Mouse (Mus musculus): ENCODE data around the gene Zbtb20.

Gene Zbtb20

DNA sequence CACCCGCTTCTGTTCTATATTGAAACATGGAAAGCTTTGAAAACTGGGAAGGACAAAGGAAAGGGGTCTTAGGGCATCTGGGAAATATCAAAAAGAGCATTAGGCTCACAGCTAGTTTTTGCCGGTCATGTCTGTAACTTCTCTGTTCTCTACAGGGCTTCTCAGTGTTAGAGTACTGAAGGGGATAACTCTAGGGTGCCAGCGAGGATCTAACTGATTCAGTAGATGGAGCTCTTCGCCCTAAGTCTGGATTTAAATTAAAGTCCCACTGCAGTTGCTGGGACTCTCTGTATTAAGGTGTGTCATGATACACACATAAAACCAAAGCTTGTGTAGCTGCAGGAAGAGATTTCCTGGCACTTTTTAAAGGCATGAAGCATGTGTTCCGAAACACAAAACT, 634.8 kb downstream of the Zbtb20 start:
- DNase-seq (ENCODE audit: low spot score) = no peak

DNA sequence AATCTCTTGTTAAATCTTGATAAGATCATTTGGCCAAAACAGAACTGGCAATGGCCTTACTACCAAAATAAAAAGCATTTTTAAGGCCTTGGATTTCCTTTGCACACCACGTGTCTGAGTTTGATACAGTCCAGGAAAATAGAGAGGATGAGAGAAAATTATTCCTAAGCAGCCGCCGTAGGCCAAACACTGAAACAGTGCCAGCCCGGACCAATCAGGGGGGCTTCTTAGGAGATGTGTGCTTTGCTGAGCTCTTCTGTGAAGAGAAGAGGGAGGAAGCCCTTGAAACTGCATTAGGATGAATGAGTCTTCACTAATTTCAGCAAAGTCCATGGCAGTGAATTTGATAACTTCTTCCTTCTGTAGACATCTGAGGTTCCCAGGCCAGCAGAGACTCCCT, 635.9 kb downstream of the Zbtb20 start:
- no peak for DNase-seq (ENCODE audit: low spot score)

DNA sequence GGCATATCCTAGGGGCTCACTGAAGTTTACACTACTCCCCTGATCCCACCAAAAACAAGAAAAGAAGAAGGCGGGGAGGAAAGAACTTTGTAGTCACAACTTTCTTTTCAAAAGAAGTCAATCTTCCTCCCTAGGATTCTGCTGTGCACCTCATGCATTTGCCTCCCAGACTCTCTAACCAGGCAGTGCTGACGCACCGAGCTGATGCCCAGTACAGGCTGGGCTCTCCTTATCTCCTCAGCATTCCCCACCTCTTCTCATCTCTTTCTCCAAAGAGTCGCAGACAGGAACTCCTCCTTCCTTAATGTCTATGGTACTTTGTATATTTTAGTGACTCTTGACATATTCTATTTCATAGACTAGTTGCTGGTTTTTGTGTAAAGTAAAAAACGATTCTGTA, 638.3 kb downstream of the Zbtb20 start:
- DNase-seq (ENCODE audit: low spot score) = no peak

DNA sequence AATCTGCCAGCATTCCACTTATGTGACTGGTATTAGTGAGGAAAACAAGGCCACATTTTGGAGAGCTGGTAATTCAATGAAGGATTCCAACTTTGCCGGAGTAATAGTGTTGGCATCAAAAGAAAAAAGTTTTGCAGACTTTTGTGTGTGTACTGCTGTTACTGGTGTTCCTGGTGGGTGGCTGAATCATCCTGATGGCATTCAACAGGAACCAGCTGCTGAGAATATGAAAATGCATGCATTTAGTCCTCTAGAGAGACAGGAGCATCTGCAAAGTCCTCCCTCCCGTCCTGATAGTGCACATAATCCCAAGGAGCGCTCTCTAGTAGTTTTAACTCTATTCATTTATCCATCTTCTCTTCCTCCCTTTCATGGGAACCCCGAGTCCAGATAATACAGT, 639.9 kb downstream of the Zbtb20 start:
- DNase-seq (ENCODE audit: low spot score) = no peak

DNA sequence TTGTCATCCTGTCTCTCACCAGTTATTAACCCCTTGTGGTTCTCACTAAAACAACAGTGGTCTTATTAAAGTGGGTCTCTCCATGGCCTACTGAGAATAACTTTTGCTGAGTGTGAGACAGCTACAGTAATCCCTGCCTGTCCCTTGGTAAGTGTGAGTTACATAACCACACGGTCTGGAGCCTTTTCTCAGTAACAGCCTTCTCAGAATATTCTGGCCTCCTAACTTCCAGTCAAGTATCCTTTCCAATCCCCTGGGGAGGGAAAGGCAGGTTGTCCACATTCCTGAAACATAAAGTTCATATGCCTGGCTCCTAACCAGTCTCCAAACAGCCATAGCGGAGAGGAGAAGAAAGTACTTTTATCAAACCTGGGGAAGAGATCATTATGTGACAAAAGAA, 644.6 kb downstream of the Zbtb20 start:
- no peak for DNase-seq (ENCODE audit: low spot score)

DNA sequence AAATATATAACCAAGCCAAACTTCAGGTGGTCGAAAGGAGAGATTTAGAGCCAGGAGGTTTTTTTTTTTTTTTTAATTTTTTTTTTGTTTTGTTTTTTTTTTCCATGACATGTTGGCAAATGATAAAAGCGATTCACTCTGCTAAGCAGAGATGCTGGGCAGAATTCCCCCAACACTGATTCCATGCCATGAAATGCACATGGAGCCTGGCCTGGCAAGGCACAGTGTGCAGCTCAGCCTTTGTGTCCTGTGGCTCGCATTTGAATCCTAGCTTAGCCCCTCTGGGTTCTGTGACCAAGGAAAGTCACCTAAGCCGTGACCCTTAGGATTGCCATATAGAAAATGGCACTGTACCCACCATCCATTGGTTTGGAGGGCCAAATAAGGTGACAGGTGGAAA, 646.8 kb downstream of the Zbtb20 start:
- DNase-seq (ENCODE audit: low spot score) = no peak

DNA sequence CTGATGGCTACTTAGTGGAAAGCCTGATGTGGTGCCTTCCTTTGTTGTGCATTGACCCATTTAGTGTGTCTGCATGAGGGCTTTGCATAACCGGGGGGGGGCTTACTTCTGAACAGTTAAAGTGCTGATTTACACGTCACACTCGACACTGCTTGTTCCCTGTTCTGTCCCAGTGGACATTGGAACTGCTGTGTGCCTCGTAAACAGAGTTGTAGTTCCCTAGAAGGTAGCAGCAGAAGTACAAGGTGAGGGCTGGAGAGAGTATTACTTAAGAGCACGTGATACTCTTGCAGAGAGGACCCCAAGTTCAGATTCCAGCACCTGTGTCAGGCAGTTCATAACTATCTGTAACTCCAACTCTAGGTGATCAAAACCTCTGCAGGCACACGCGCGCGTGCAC, 648.5 kb downstream of the Zbtb20 start:
- DNase-seq (ENCODE audit: low spot score) = no peak

DNA sequence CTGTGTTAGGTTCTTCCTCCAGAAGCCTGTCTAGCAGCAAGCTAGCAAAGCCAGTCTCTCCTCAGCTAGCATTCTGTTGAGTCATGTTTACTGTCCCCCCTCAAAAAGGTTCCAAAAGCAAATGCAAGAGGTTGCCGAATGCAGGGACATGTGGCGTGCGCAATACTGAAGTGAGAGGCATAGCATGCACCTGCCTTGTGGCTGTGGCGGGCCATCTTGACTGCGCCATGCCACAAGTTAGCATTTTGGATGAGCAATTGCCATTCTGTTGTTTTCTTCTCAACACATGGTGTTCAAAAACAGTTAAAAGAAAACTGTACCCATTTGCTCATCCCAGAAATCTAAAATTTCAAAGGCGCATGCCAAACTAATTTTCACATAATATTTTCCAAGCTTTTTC, 649.9 kb downstream of the Zbtb20 start:
- no peak for DNase-seq (ENCODE audit: low spot score)

DNA sequence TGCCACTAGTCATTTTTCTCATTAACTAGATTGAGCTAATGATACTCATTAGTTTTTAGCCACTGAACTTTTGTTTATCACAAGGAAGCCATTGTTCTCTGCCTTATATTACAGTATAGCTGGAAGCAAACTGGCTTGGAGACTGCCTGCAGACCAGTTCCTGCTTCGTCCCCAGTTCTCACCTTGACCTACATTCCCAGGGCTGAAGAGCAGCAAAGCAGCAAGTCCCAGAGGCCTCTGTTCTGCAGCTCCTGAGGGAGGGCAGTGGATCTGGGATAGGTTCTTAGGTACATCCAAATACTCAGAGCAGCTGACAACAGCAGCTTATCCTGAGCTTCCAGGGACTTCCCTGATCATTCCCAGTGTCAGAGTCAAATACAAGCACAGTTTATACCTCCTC, 652.6 kb downstream of the Zbtb20 start:
- DNase-seq (ENCODE audit: low spot score) = no peak

DNA sequence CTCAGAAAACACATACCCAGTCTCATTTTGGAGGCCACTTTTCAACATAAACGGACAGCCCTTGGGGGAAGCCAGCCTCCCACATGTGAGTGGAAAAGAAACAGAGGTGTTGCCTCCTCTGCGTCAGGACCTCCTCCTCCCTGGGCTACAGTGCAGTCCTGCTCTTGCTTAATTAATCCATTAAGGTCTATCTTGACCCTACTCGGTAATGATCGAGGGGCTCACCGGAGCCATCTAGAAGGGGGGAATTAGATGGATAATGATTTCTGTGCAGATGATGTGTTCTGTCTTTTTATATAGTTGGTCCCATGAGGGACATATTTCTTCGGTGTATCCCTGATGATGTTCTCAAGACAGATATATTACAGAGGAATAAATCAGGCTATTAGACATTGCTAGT, 655.6 kb downstream of the Zbtb20 start:
- DNase-seq (ENCODE audit: low spot score) = no peak

DNA sequence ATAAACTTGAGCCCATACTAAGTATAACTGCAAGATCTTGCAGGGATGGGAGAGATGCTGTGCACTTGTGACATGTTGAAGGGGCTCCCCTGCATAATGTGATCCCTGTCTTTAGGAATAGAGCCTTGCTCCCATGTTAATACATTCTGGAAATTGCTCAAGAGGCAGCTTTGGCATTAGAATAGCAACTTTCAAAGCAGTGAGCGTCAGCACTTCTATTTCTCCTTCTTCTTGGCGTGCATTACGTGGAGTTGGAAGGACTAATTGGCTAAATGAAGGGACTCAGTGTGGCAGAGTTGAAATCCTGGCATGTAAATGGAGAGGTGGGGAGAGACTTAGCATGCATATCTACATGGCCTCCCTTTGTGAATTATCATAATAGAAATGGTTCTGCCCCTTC, 658.4 kb downstream of the Zbtb20 start:
- DNase-seq (ENCODE audit: low spot score) = no peak

DNA sequence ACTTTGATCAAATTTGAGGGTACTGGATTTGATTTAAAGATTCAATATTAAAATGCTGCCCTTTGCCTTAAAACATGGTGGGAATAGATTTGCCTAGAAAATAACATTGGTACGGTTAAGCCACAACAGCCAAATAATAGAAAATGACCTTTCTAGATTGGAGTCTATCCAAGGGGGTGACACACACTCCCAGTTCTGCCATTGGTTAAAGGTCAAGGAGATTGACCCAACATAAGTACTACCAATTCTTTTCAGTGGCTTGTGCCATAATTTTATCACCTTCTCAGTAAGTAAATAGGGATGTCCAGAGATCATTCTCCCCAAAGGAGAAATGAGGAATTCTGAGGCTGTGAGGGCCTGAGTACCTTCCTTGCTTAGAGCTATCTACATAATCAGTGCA, 660.2 kb downstream of the Zbtb20 start:
- no peak for DNase-seq (ENCODE audit: low spot score)

DNA sequence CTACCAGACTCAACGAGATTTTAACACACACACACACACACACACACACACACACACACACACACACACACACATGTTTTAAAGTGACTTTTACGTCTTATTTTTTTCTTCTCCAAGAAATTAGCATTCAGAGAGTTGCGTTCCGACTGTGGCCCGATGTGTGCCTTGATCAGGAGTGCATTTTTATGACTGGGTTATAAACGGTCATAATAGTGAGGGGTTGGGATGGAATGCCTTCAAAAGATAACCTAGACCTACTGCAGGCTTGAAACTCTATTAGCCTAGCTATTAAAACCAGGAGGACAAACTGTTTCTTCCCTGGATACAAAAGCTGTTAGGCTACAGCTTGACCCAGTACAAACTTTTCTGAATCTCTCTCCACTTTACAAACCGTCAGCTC, 661.5 kb downstream of the Zbtb20 start:
- DNase-seq (ENCODE audit: low spot score) = no peak

DNA sequence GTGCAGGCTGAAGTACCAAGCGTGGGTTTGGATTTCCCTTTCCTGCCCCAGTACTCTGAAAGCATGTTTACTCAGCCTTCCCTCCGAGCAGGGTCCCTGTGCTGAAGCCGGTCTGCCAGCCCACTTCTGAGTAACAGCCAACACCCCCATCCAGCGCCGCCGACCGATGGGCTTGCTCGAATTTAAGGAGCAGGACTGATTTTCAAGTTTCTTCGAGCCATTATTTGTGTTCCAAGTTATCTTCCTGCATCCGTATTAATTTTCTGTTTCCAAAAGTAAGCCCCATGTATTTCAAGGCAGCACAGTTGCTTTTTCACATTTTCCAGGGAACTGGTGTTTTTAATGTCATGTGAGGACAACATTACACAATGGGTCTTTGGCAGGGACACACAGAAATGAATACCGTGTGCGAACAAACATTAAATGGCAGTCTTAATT, 664.0 kb downstream of the Zbtb20 start:
- no peak for DNase-seq (ENCODE audit: low spot score)

DNA sequence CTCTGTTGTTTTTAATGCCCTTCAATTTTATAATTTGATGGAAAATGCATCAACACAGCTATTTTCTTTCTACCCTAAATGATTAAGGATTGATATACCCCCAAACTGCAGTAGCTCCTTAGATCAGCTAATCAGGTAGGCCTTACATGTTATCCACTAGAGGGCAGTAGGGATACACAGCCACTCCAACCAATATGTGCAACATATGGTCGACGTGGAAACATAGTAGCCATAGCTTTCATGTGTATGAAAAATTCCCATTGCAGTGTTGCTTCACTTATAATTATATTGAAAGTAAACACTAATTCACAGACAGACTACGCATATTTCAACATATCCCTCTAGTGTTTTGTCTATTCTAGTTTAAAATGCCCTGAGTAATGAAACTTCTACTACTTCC, 664.4 kb downstream of the Zbtb20 start:
- peak; percentile 50 for DNase-seq (ENCODE audit: low spot score)

DNA sequence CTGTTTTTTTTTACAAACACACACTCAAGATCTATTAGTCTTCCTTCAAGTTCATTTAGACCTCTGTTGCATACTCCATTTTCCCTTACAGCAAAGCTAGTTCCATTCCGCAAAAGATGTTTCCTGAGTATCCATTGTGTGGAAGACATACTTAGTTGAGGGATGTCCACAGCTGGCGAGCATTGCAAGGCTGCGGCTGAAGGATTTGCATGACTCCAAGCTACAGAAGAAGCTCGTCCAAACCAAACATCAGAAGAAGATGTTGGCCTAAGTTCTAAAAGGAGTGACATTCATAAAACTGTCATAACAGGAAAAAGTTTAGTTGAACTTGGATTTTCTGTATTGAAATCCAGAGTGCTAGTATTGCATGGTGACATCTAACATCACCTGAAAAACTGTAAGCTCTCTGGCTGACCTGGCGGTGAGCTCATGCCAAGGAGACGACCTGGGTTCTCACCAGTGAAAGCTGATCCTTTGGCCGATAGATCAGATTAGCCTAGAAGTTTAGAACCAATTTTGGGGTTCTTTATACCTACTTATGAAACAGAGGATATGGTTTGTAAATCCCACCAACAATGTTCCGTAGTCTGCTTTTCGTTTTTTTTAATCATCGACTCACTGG, 665.0 kb downstream of the Zbtb20 start:
- no peak for DNase-seq (ENCODE audit: low spot score)

DNA sequence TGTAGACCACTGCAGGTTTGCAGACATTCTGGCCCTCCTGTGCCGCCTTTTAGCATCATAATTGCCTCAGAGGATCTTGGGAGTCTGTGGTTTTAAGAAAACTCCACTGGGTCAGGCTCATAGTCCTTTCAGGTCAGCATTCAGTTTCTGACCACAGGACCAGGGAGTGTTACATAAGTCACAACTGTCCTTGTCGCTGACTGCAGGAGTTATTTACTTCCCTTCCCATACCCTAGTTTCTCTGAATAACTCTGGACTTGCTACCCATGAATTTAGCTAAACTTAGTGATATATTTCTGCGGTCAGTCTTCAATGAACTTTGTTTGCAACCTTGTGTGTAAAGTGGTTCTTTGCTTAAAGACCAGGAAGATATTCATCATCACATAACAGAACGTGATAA, 669.6 kb downstream of the Zbtb20 start:
- no peak for DNase-seq (ENCODE audit: low spot score)

DNA sequence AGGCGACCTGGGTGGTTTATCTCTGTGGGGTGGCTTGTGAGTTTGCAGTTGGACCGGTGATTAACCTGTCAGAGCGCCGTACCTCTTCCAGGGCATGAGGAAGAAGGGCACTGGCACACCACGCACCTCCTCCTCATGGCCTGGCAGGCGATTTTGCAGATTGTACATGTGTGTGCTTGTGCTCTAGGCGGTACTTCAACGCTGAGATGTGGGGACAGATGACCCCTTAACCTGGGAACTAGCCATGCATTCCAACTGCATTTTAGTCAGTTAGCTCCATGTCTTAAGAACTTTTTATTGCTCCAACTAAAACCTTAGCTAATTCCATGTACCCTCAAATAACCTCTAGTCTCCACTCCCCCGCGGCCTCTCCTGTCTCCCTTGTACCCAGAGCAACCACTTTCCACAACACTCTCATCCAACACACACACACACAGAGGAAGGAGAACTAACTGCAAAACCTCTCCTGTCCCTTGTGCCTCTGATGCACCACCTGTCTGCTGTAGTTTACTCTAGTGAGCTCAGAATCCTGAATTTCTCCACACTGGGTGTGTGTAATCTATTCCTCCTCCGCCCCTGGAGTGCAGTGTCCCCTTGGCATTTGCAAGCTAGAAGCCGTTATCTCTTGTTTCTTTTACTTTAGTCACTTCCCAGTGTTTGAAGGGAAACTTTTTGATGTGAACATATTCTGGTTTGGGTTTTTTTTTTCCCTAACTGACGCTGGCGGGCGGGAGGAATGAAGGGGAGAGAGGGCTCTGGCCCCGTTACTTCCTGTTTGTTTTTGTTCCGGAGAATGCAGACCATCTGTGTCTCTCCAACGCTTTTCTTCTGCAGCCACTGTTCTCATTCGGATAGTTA, 671.9 kb downstream of the Zbtb20 start:
- DNase-seq (ENCODE audit: low spot score) = peak; percentile 18

DNA sequence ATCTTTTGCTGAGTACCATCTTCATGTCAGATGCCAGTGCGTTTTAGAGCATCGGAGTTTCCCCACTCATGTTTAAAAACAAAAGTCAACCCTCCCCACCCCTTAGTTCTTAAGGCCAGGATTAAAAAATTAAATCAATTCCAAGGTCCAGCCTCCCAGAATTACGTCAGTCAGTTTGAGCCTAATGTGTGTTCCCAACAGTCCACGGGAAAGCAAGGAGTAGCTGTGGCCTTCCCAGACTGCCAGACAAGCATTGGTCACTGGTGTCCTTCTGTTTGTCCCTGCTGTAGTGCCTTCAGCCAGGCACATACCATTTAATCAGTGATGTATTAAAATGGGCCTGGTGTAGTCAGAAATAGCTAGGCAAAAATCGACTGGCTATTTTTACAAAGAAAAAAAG, 673.1 kb downstream of the Zbtb20 start:
- DNase-seq (ENCODE audit: low spot score) = peak; percentile 68

DNA sequence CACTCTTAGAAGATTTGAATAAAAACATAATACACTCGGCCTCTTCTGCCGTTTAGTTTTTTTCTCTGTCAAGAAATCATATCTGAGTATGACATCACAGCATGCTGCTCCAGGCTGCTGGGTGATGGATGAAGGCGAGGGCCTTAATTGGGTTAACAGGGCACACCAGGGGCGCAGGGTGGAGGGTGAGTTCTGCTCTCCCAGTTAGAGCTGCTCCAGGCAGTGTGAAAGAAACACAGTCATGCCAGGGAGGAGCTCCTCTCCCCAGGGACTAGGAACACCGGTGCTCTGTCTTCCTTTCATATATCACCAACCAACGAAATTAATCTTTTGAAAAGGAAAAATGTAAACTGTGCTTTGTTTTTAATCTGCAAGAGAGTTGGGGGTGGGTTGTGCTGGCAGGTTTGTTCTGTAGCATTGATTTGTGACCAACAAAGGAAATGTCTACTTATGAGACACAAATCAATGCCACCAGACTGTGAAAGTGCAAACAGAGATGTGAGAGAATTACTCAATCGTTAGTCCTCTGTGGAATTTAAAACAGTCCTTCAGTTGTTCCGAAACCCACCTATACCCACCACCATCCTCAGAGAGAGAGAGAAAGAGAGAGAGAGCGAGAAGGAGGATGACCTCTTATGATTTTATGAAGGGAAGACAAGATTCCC, 673.9 kb downstream of the Zbtb20 start:
- peak; percentile 80 for DNase-seq (ENCODE audit: low spot score)

DNA sequence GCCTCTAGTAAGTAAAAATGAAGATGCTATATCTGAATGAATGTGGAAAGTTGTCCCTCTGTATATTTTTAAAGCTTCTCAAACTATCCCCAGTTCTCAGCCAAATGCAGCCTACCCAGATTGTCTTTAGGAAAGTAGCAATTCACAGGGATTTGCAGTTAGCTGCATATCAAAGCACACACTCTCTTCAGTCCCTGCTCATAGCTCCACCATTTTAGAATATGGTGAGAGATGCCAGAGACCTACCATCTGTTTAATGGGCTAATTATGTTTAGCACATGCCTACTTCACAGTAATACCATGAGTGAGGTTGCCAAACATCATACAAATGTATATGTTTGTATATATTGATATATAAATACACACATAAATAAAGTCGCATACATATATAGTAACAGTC, 676.8 kb downstream of the Zbtb20 start:
- DNase-seq (ENCODE audit: low spot score) = no peak

DNA sequence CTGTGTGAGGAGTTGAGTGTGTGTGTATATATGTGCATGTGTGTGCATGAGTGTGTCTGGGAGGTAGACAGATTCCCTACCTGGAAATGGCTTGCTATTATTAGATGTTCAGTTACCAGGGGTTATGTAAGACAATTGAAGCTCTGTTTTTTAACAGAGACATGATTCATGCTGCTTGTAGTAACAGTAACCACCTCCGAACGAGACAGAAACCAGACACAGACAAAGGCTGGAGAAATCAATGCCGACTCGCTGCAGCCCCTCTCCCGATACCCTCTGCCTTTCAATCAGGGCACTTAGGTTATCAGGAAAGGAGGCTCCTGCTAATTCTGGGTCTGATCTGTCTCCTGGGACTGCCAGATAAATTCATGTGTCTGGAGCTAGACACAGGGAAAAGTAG, 681.7 kb downstream of the Zbtb20 start:
- DNase-seq (ENCODE audit: low spot score) = peak; percentile 59

DNA sequence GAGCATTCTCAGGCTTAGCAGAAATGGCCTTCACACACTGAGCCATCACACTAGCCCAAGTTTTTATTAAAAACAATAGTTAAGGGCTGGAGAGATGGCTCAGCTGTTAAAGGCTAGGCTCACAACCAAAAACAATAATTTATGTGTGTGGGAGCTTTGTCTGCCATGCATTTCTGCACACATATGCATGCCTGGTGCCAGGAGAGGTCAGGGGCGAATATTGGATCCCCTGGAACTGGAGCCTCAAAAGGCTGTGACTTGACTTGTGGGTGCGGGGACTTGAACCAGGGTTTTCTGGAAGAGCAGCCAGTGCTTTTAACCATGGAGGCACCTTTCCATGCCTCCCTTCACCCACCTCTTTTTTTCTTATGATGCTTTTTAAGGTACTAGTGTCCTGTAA, 685.6 kb downstream of the Zbtb20 start:
- DNase-seq (ENCODE audit: low spot score) = no peak

All from MN1 (cell line).